ENCODE assay signal across 8 mouse cellular contexts in the genomic region with DNA sequence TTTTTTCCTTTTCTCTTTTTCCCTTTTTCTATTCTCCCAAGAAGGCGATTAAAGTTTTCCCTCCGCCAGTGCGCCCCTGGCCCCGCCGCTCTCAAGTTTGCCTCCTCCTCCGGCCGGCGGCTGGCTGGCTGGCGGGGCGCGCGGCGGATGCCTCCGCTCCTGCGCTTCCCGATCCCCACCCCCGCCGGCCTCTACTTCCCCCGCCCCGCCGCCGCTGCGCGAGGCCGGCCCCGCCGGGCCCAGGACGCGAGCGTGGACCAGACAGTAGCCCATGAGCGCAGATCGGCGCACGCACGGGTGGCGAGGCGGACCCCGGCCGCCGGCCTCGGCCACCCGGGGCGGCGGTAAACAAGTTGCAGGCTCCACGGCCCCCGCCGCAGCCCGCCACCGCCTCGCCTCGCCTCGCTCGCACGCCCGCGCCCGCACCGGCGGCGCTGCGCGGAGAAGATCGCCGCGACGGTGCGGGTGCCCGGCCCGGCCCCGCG. TPM values are rescaled to one million over a fixed set of nuclear protein-coding genes. Genes with fewer than 3 reads are reported as not detected.
DNase-seq lines count a peak whose midpoint lies in the region; ATAC-seq lines count a peak whose summit lies in the region.

No protein-coding gene starts in this region.

- peak overlapping the region; percentile 69 for H3K4me3 ChIP-seq in intestine, embryonic 14.5 days (ENCODE audit: low read depth, low read length)
- H3K4me3 ChIP-seq in limb, embryonic 11.5 days (ENCODE audit: low read depth, low read length) = peak overlapping the region; percentile 86
- peak overlapping the region; percentile 68 for H3K4me3 ChIP-seq in midbrain, embryonic 12.5 days

- H3K36me3 ChIP-seq in intestine, embryonic 14.5 days (ENCODE audit: control insufficient read depth, insufficient read depth, low read length) = no peaks in the 10 kb centered on the region
- no peaks in the 10 kb centered on the region for H3K36me3 ChIP-seq in limb, embryonic 11.5 days (ENCODE audit: control insufficient read depth, insufficient read depth, low read length)
- peaks cover 2% of the 10 kb centered on the region; the same call in 1 of the 2 replicates for H3K36me3 ChIP-seq in midbrain, embryonic 12.5 days

- H3K27ac ChIP-seq in intestine, embryonic 14.5 days (ENCODE audit: low read depth) = peak overlapping the region; percentile 95
- peak overlapping the region; percentile 98 for H3K27ac ChIP-seq in limb, embryonic 11.5 days (replicated peaks; ENCODE audit: low read depth, low read length)
- H3K27ac ChIP-seq in midbrain, embryonic 12.5 days (replicated peaks) = peak overlapping the region; percentile 97

- H3K4me2 ChIP-seq in intestine, embryonic 14.5 days (ENCODE audit: low read length) = peak overlapping the region; percentile 53
- peak overlapping the region; percentile 64 for H3K4me2 ChIP-seq in limb, embryonic 11.5 days (ENCODE audit: low read depth, severe bottlenecking)
- peak overlapping the region; percentile 90 for H3K4me2 ChIP-seq in midbrain, embryonic 12.5 days (replicated peaks)

- H3K4me1 ChIP-seq in intestine, embryonic 14.5 days (replicated peaks; ENCODE audit: control insufficient read depth, insufficient read depth, low read length) = peaks cover 7% of the 10 kb centered on the region; the same call in 1 of the 2 replicates
- H3K4me1 ChIP-seq in limb, embryonic 11.5 days (ENCODE audit: control insufficient read depth, insufficient read depth, low read length) = peaks cover 12% of the 10 kb centered on the region
- H3K4me1 ChIP-seq in midbrain, embryonic 12.5 days = peaks cover 23% of the 10 kb centered on the region; the same call in 1 of the 2 replicates

- no peaks in the 10 kb centered on the region for H3K9me3 ChIP-seq in intestine, embryonic 14.5 days (ENCODE audit: control insufficient read depth, low read length)
- no peaks in the 10 kb centered on the region for H3K9me3 ChIP-seq in limb, embryonic 11.5 days (ENCODE audit: control insufficient read depth, low read length)
- no peaks in the 10 kb centered on the region for H3K9me3 ChIP-seq in midbrain, embryonic 12.5 days

- intact Hi-C loops in gastrocnemius, postnatal 14 days (cut with DNase I; ENCODE audit: low total_unique reads) = loop anchor here (10.0 kb wide), 1 partner anchor 511 kb away; no protein-coding TSS in a partner anchor

- no peaks in the 10 kb centered on the region for H3K27me3 ChIP-seq in intestine, embryonic 14.5 days (replicated peaks; ENCODE audit: control insufficient read depth, insufficient read depth, low read length)
- no peaks in the 10 kb centered on the region for H3K27me3 ChIP-seq in limb, embryonic 11.5 days (ENCODE audit: control insufficient read depth, insufficient read depth, low read length)
- no peaks in the 10 kb centered on the region for H3K27me3 ChIP-seq in midbrain, embryonic 12.5 days

- peak; percentile 70 for DNase-seq in ZHBTc4 (ENCODE audit: low read depth, low spot score)
- DNase-seq in cerebellum, postnatal 4 days (ENCODE audit: low spot score in 2 of 2) = peak; percentile 28 to 61
- peak; percentile 70 for DNase-seq in gastrocnemius, postnatal 14 days
- DNase-seq in intestine, embryonic 14.5 days (ENCODE audit: low spot score) = no peak
- peak; percentile 74 for DNase-seq in limb, embryonic 11.5 days (ENCODE audit: low spot score)
- peak; percentile 53 to 64 for DNase-seq in spleen, postnatal 10 days (ENCODE audit: low spot score in 2 of 2)

- H3K9ac ChIP-seq in intestine, embryonic 14.5 days (ENCODE audit: low read length) = peak overlapping the region; percentile 94
- H3K9ac ChIP-seq in limb, embryonic 11.5 days (ENCODE audit: low read length) = peak overlapping the region; percentile 99
- H3K9ac ChIP-seq in midbrain, embryonic 12.5 days (replicated peaks) = peak overlapping the region; percentile 76

- peak; percentile 50 for ATAC-seq in intestine, embryonic 14.5 days (replicated peaks; ENCODE audit: low FRiP score, low TSS enrichment, low read depth)
- ATAC-seq in limb, embryonic 11.5 days (ENCODE audit: insufficient number of reproducible peaks, low FRiP score, low TSS enrichment, low read depth) = no peak; the same call in 1 of the 2 replicates
- peak; percentile 32 for ATAC-seq in midbrain, embryonic 12.5 days (ENCODE audit: low FRiP score, low read depth)
- no peak for ATAC-seq in erythroid progenitor cell, adult 5-6 weeks (replicated peaks; ENCODE audit: low FRiP score, poor library complexity, severe bottlenecking)

- WGBS in intestine, embryonic 14.5 days = 1% methylated on average over 65 of the region's 71 CpGs
- WGBS in limb, embryonic 11.5 days = under 1% methylated on average over 57 of the region's 71 CpGs
- WGBS in midbrain, embryonic 12.5 days = under 1% methylated on average over 61 of the region's 71 CpGs

RNA-seq across cellular contexts. Expression of a gene that starts 1.8 kb away (rescaled TPM):
- total RNA-seq in gastrocnemius, postnatal 14 days (2021) = 1 to 10 TPM; 6.7 to 7.1 TPM
- polyA plus RNA-seq in intestine, embryonic 14.5 days (2014; fragmentation: Nextera tagmentation; extraction: Ambion mirVana) = 12.3 and 14.6 TPM in 2 replicates
- polyA plus RNA-seq in limb, embryonic 11.5 days (2014; fragmentation: Nextera tagmentation; extraction: Ambion mirVana) = 37.0 and 44.1 TPM in 2 replicates
- polyA plus RNA-seq in midbrain, embryonic 12.5 days (2016; fragmentation: Nextera tagmentation; extraction: Ambion mirVana) = 26.5 and 27.3 TPM in 2 replicates
- total RNA-seq in erythroid progenitor cell, adult 5-6 weeks (2015; ENCODE audit: low replicate concordance) = 2.1 and 6.8 TPM in 2 replicates
- 2.1 and 2.9 TPM in 2 replicates for total RNA-seq in erythroid progenitor cell, adult 5-6 weeks (2017; ENCODE audit: low replicate concordance)

Comparison
In these comparisons a context has a peak if more than half of its experiments do, and no peak if none do; other contexts are left out.
1. ATAC-seq: peak in intestine, embryonic 14.5 days (single experiment) and midbrain, embryonic 12.5 days (single experiment); none in limb, embryonic 11.5 days (single experiment) and erythroid progenitor cell, adult 5-6 weeks (single experiment).
2. Peak in every context shown above with its lines, with median percentiles within 50 percentile points of each other: H3K27ac ChIP-seq, H3K4me2 ChIP-seq, H3K4me3 ChIP-seq and H3K9ac ChIP-seq.